Mouse (Mus musculus): ENCODE data around the gene Cflar.
"Not testable (repeated sequence)": the region's sequence is repeated elsewhere in the genome, so short reads cannot be mapped to it uniquely, and the experiment has no call there.

Cflar gene

GRCm38 (mm10) chr1:58773280-58773679, 62.0 kb downstream of the Cflar start:
- CTCF ChIA-PET = no interaction called here

- CTCF ChIA-PET = no interaction called here
Measured at GRCm38 (mm10) chr1:58773905-58774304, 62.6 kb downstream of the Cflar start.

GRCm38 (mm10) chr1:58775361-58775760, 64.1 kb downstream of the Cflar start:
- CTCF ChIA-PET = no interaction called here

- CTCF ChIA-PET = no interaction called here
Measured at GRCm38 (mm10) chr1:58777583-58777982, 66.3 kb downstream of the Cflar start.

GRCm38 (mm10) chr1:58778226-58778625, 66.9 kb downstream of the Cflar start:
- CTCF ChIA-PET = no interaction called here

- CTCF ChIA-PET = no interaction called here
Measured at GRCm38 (mm10) chr1:58786276-58786675, 75.0 kb downstream of the Cflar start.

- CTCF ChIA-PET = no interaction called here
Measured at GRCm38 (mm10) chr1:58788410-58788809, 77.1 kb downstream of the Cflar start.

GRCm38 (mm10) chr1:58794705-58795104, 83.4 kb downstream of the Cflar start:
- CTCF ChIA-PET = interaction anchor here (0.6 kb wide), 4 partner anchors 56 to 155 kb away, joined by 3 to 8 read pairs (median 3); no protein-coding TSS in a partner anchor

- CTCF ChIA-PET = interaction anchor here (0.6 kb wide), 2 partner anchors 95 to 154 kb away, joined by 3 read pairs; no protein-coding TSS in a partner anchor
Measured at GRCm38 (mm10) chr1:58795291-58796058, 84.2 kb downstream of the Cflar start, which contains the start of gene Casp8. Gene Casp8 (plus strand): TSS chr1:58795374.

GRCm38 (mm10) chr1:58796059-58796363, 84.7 kb downstream of the Cflar start:
- CTCF ChIA-PET = no interaction called here

- CTCF ChIA-PET = no interaction called here
Measured at GRCm38 (mm10) chr1:58796853-58797252, 85.5 kb downstream of the Cflar start.

GRCm38 (mm10) chr1:58797370-58797769, 86.1 kb downstream of the Cflar start:
- CTCF ChIA-PET = no interaction called here

- CTCF ChIA-PET = no interaction called here
Measured at GRCm38 (mm10) chr1:58798911-58799310, 87.6 kb downstream of the Cflar start.

- CTCF ChIA-PET = not testable (repeated sequence)
Measured at GRCm38 (mm10) chr1:58800644-58801043, 89.3 kb downstream of the Cflar start.

GRCm38 (mm10) chr1:58801558-58802285, 90.4 kb downstream of the Cflar start:
- CTCF ChIA-PET = interaction anchor here (0.6 kb wide), 1 partner anchor 23 kb away, joined by 4 read pairs; no protein-coding TSS in a partner anchor

- CTCF ChIA-PET = no interaction called here
Measured at GRCm38 (mm10) chr1:58802322-58803273, 91.3 kb downstream of the Cflar start.

GRCm38 (mm10) chr1:58803531-58803930, 92.2 kb downstream of the Cflar start:
- CTCF ChIA-PET = no interaction called here

GRCm38 (mm10) chr1:58806651-58807050, 95.3 kb downstream of the Cflar start:
- CTCF ChIA-PET = no interaction called here

Measured in spleen, embryonic (tissue).